Mouse (Mus musculus): ENCODE results near the gene Poln. TPM values are rescaled to one million over a fixed set of nuclear protein-coding genes. Genes with fewer than 3 reads are reported as not detected.

Poln gene
- polyA plus RNA-seq, 1 experiment, result 0.29 TPM

DNA sequence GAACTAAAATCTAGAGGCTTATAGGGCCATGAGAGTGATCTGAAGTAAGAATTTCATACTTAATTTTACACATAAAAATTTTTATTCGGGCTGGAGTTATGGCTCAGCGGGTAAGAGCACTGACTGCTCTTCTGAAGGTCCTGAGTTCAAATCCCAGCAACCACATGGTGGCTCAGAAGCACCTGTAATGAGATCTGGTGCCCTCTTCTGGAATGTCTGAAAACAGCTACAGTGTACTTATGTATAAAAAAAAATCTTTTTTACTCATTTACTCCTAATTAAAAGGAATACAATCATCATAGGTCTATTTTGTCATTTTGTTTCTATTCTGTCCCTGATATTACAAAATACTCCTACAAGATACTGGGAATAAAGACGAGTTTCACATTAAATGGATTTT lies 21.7 kb downstream of the Poln start:
- WGBS, result 91% methylated on average over 3 of the region's 3 CpGs
- DNase-seq (ENCODE audit: low read depth in 1 of 2, low spot score in 2 of 2), result no peak
- Histone ChIP-seq H3K27me3 (ENCODE audit: control insufficient read depth, insufficient read depth, low read length) (no peaks in the 10 kb centered on the region), H3K36me3 (ENCODE audit: control insufficient read depth, insufficient read depth, low read length) (no peaks in the 10 kb centered on the region), H3K4me3 (ENCODE audit: extremely low read depth, insufficient read depth, insufficient read length) (no peak overlapping the region), H3K27ac (ENCODE audit: insufficient read depth, low read length) (no peak overlapping the region), H3K4me1 (ENCODE audit: control insufficient read depth, insufficient read depth, insufficient read length) (no peaks in the 10 kb centered on the region)
- TF ChIP-seq POLR2A (IDR thresholded peaks at IDR 0.05; ENCODE audit: low read depth, low read length) (no peak), CTCF (IDR thresholded peaks at IDR 0.05; ENCODE audit: extremely low read depth, insufficient read depth, insufficient read length, insufficient replicate concordance) (no peak)

- TF ChIP-seq CTCF (IDR thresholded peaks at IDR 0.05; ENCODE audit: extremely low read depth, insufficient read depth, insufficient read length, insufficient replicate concordance) (peak; percentile 42; the same call in 1 of the 2 replicates), POLR2A (IDR thresholded peaks at IDR 0.05; ENCODE audit: low read depth, low read length) (no peak)
- DNase-seq (ENCODE audit: low read depth in 1 of 2, low spot score in 2 of 2), result peak in 1 of 2 experiments; percentile 18
- H3K27ac ChIP-seq (ENCODE audit: insufficient read depth, low read length), result no peak overlapping the region
- H3K36me3 ChIP-seq (ENCODE audit: control insufficient read depth, insufficient read depth, low read length), result no peaks in the 10 kb centered on the region
- H3K4me1 ChIP-seq (ENCODE audit: control insufficient read depth, insufficient read depth, insufficient read length), result no peaks in the 10 kb centered on the region
- H3K27me3 ChIP-seq (ENCODE audit: control insufficient read depth, insufficient read depth, low read length), result no peaks in the 10 kb centered on the region
- H3K4me3 ChIP-seq (ENCODE audit: extremely low read depth, insufficient read depth, insufficient read length), result no peak overlapping the region
- WGBS, result 3% methylated on average over 1 of the region's 1 CpGs
Measured at GRCm38 (mm10) chr5:34139751-34140150, 29.5 kb downstream of the Poln start.

DNA sequence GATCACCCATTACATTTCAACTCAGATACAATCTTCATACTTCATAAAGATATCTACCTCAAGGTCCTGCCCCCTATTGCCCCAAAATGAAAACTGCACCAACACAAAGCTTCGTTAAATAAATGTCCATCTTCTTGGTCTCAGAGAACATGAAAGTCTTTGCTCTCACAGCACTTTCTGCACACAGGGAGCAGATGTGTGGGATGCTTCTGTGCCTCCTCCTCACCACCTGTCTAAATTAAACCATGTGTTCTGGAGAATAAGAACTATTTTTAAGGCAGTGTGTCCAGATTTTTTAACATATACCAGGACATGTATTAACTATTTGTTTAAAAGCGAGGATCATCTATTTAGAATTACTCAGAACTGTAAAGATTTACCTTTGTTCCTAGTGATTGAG lies 36.5 kb downstream of the Poln start:
- H3K36me3 ChIP-seq (ENCODE audit: control insufficient read depth, insufficient read depth, low read length), result no peaks in the 10 kb centered on the region
- H3K27ac ChIP-seq (ENCODE audit: insufficient read depth, low read length), result no peak overlapping the region
- TF ChIP-seq POLR2A (IDR thresholded peaks at IDR 0.05; ENCODE audit: low read depth, low read length), result no peak
- no peak for TF ChIP-seq CTCF (IDR thresholded peaks at IDR 0.05; ENCODE audit: extremely low read depth, insufficient read depth, insufficient read length, insufficient replicate concordance)
- DNase-seq (ENCODE audit: low read depth in 1 of 2, low spot score in 2 of 2), result no peak
- H3K4me1 ChIP-seq (ENCODE audit: control insufficient read depth, insufficient read depth, insufficient read length), result no peaks in the 10 kb centered on the region
- 87% methylated on average over 2 of the region's 2 CpGs for WGBS
- no peak overlapping the region for H3K4me3 ChIP-seq (ENCODE audit: extremely low read depth, insufficient read depth, insufficient read length)
- no peaks in the 10 kb centered on the region for H3K27me3 ChIP-seq (ENCODE audit: control insufficient read depth, insufficient read depth, low read length)

GRCm38 (mm10) chr5:34124131-34124530 lies 45.1 kb downstream of the Poln start:
- Histone ChIP-seq H3K27me3 (ENCODE audit: control insufficient read depth, insufficient read depth, low read length) (no peaks in the 10 kb centered on the region), H3K36me3 (ENCODE audit: control insufficient read depth, insufficient read depth, low read length) (no peaks in the 10 kb centered on the region), H3K4me1 (ENCODE audit: control insufficient read depth, insufficient read depth, insufficient read length) (no peaks in the 10 kb centered on the region), H3K4me3 (ENCODE audit: extremely low read depth, insufficient read depth, insufficient read length) (no peak overlapping the region), H3K27ac (ENCODE audit: insufficient read depth, low read length) (no peak overlapping the region)
- DNase-seq (ENCODE audit: low read depth in 1 of 2, low spot score in 2 of 2), result no peak
- TF ChIP-seq CTCF (IDR thresholded peaks at IDR 0.05; ENCODE audit: extremely low read depth, insufficient read depth, insufficient read length, insufficient replicate concordance), result no peak
- no peak for TF ChIP-seq POLR2A (IDR thresholded peaks at IDR 0.05; ENCODE audit: low read depth, low read length)
- WGBS, result 64% methylated on average over 1 of the region's 1 CpGs

DNA sequence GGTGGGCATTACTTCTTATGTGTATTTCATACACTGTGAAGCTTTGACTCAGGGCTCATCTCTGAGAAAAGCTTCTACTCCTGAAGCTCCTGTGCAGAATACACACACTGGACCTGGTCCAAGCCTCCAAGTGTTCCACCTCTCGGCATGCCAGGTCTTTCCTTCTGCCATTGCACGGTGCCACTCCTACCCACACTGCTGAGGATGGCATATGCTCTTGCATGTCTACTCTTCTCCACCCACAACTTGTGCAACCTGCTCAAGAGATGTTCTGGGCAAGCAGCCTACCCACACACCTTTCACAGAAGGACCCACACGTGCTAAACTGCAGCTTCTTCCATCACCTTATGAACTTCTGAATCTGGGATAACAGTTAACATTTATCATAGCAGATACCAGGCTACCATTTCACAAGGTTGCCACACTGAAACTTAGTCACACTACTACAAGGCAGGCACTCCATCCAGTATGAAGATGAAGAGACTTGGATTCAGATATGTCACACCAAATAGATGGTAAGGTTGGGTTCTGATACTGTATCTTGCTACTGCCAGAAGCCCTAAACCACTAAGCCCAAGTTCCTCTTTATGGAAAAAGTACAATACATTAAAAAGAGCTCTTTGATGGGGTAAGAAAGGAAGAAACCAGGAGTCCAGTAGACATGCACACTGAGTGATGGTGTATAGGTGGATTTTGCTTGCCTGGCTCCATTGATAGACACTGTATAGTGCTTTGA lies 50.0 kb downstream of the Poln start:
- Histone ChIP-seq H3K36me3 (ENCODE audit: control insufficient read depth, insufficient read depth, low read length) (no peaks in the 10 kb centered on the region), H3K27me3 (ENCODE audit: control insufficient read depth, insufficient read depth, low read length) (no peaks in the 10 kb centered on the region), H3K4me3 (ENCODE audit: extremely low read depth, insufficient read depth, insufficient read length) (no peak overlapping the region), H3K27ac (ENCODE audit: insufficient read depth, low read length) (no peak overlapping the region), H3K4me1 (ENCODE audit: control insufficient read depth, insufficient read depth, insufficient read length) (no peaks in the 10 kb centered on the region)
- no peak for DNase-seq (ENCODE audit: low read depth in 1 of 2, low spot score in 2 of 2)
- TF ChIP-seq CTCF (IDR thresholded peaks at IDR 0.05; ENCODE audit: extremely low read depth, insufficient read depth, insufficient read length, insufficient replicate concordance) (no peak), POLR2A (IDR thresholded peaks at IDR 0.05; ENCODE audit: low read depth, low read length) (no peak)
- 87% methylated on average over 3 of the region's 3 CpGs for WGBS

GRCm38 (mm10) chr5:34105681-34106080 lies 63.6 kb downstream of the Poln start:
- H3K4me1 ChIP-seq (ENCODE audit: control insufficient read depth, insufficient read depth, insufficient read length), result no peaks in the 10 kb centered on the region
- no peak overlapping the region for H3K27ac ChIP-seq (ENCODE audit: insufficient read depth, low read length)
- TF ChIP-seq POLR2A (IDR thresholded peaks at IDR 0.05; ENCODE audit: low read depth, low read length), result no peak
- no peak for TF ChIP-seq CTCF (IDR thresholded peaks at IDR 0.05; ENCODE audit: extremely low read depth, insufficient read depth, insufficient read length, insufficient replicate concordance)
- WGBS, result 52% methylated on average over 1 of the region's 1 CpGs
- H3K4me3 ChIP-seq (ENCODE audit: extremely low read depth, insufficient read depth, insufficient read length), result no peak overlapping the region
- H3K27me3 ChIP-seq (ENCODE audit: control insufficient read depth, insufficient read depth, low read length), result no peaks in the 10 kb centered on the region
- no peak for DNase-seq (ENCODE audit: low read depth in 1 of 2, low spot score in 2 of 2)
- H3K36me3 ChIP-seq (ENCODE audit: control insufficient read depth, insufficient read depth, low read length), result no peaks in the 10 kb centered on the region

DNA sequence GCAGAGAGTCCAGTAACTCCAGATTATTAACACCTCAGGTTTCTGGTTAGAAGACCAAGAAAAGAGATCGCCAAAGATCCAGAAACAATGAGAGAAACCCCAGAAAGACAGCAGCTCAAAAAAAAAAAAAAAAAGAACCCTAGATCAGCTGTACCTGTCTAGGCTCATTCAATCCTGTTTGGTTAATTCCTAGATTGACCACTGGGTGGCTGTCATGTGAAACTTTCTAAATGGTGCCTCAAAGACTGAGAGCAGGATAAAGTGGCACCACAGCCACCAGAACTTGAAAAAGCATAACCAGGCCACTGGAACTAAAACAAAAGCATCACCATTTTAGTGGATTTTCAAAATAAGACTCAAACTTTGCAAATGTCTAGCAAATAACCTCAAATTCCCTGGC lies 71.9 kb downstream of the Poln start:
- H3K4me1 ChIP-seq (ENCODE audit: control insufficient read depth, insufficient read depth, insufficient read length), result no peaks in the 10 kb centered on the region
- H3K27me3 ChIP-seq (ENCODE audit: control insufficient read depth, insufficient read depth, low read length), result no peaks in the 10 kb centered on the region
- H3K27ac ChIP-seq (ENCODE audit: insufficient read depth, low read length), result no peak overlapping the region
- peak; percentile 12 to 20 for DNase-seq (ENCODE audit: low read depth in 1 of 2, low spot score in 2 of 2)
- TF ChIP-seq POLR2A (IDR thresholded peaks at IDR 0.05; ENCODE audit: low read depth, low read length) (no peak), CTCF (IDR thresholded peaks at IDR 0.05; ENCODE audit: extremely low read depth, insufficient read depth, insufficient read length, insufficient replicate concordance) (no peak)
- no peaks in the 10 kb centered on the region for H3K36me3 ChIP-seq (ENCODE audit: control insufficient read depth, insufficient read depth, low read length)
- no peak overlapping the region for H3K4me3 ChIP-seq (ENCODE audit: extremely low read depth, insufficient read depth, insufficient read length)
- WGBS, result 16% methylated on average over 1 of the region's 1 CpGs
